ENCODE assay signal across 8 mouse cellular contexts in genomic region chrX:94635961-94636563, GRCm38 (mm10). TPM values are rescaled to one million over a fixed set of nuclear protein-coding genes. Genes with fewer than 3 reads are reported as not detected.
A peak's percentile ranks its signal among the peaks of the same experiment; 100 is the strongest.
DNase-seq lines count a peak whose midpoint lies in the region; ATAC-seq and TF ChIP-seq lines count a peak whose summit lies in the region.

Gene Gspt2 (plus strand): TSS chrX:94636069.

- ATAC-seq in embryonic facial prominence, embryonic 14.5 days (ENCODE audit: low read depth): peak; percentile 91
- no peak for ATAC-seq in heart, embryonic 12.5 days (ENCODE audit: insufficient number of reproducible peaks, low FRiP score)
- peak; percentile 78 for ATAC-seq in kidney, embryonic 16.5 days (ENCODE audit: low FRiP score, low TSS enrichment)
- ATAC-seq in liver, embryonic 11.5 days (replicated peaks; ENCODE audit: low FRiP score): peak; percentile 67

- H3K4me2 ChIP-seq in embryonic facial prominence, embryonic 14.5 days (ENCODE audit: low read depth, low read length): peak within 1 kb of the TSS; percentile 54
- peak within 1 kb of the TSS; percentile 76 for H3K4me2 ChIP-seq in heart, embryonic 12.5 days
- peak within 1 kb of the TSS; percentile 58 for H3K4me2 ChIP-seq in kidney, embryonic 16.5 days (replicated peaks; ENCODE audit: low read depth, low read length)
- H3K4me2 ChIP-seq in liver, embryonic 11.5 days: peak within 1 kb of the TSS; percentile 74
- H3K4me2 ChIP-seq in myocyte (ENCODE audit: low read depth): peak within 1 kb of the TSS; percentile 49

- H3K4me3 ChIP-seq in embryonic facial prominence, embryonic 14.5 days (ENCODE audit: low read depth, low read length): peak within 1 kb of the TSS; percentile 60
- H3K4me3 ChIP-seq in heart, embryonic 12.5 days: peak within 1 kb of the TSS; percentile 70
- H3K4me3 ChIP-seq in kidney, embryonic 16.5 days (ENCODE audit: low read length): peak within 1 kb of the TSS; percentile 62
- peak within 1 kb of the TSS; percentile 62 for H3K4me3 ChIP-seq in liver, embryonic 11.5 days (ENCODE audit: low read depth, low read length)
- H3K4me3 ChIP-seq in myocyte: peak within 1 kb of the TSS; percentile 26

- H3K27me3 ChIP-seq in embryonic facial prominence, embryonic 14.5 days (replicated peaks; ENCODE audit: control insufficient read depth, insufficient read depth, low read length): peaks cover 29% of the 10 kb centered on the region; the same call in 1 of the 2 replicates
- 0 out of 2 replicates have a peak, but pooled peaks cover 3% of the 10 kb centered on the region for H3K27me3 ChIP-seq in heart, embryonic 12.5 days (replicated peaks)
- H3K27me3 ChIP-seq in kidney, embryonic 16.5 days (ENCODE audit: insufficient read depth, low read length): peaks cover 17% of the 10 kb centered on the region
- H3K27me3 ChIP-seq in liver, embryonic 11.5 days (replicated peaks; ENCODE audit: control insufficient read depth, insufficient read depth, low read length): peaks cover 12% of the 10 kb centered on the region; the same call in 1 of the 2 replicates
- peaks cover 5% of the 10 kb centered on the region for H3K27me3 ChIP-seq in myocyte (ENCODE audit: control insufficient read depth, insufficient read depth, insufficient read length)

- no peaks in the 10 kb centered on the region for H3K36me3 ChIP-seq in embryonic facial prominence, embryonic 14.5 days (ENCODE audit: control insufficient read depth, insufficient read depth, low read length)
- no peaks in the 10 kb centered on the region for H3K36me3 ChIP-seq in heart, embryonic 12.5 days
- H3K36me3 ChIP-seq in kidney, embryonic 16.5 days (ENCODE audit: insufficient read depth, low read length): no peaks in the 10 kb centered on the region
- no peaks in the 10 kb centered on the region for H3K36me3 ChIP-seq in liver, embryonic 11.5 days (ENCODE audit: control insufficient read depth, insufficient read depth, low read length)
- H3K36me3 ChIP-seq in myocyte (ENCODE audit: control insufficient read depth, insufficient read depth): no peaks in the 10 kb centered on the region

- no peaks in the 10 kb centered on the region for H3K79me2 ChIP-seq in myocyte (ENCODE audit: control insufficient read depth, insufficient read depth)

- peak within 1 kb of the TSS; percentile 48 for H3K27ac ChIP-seq in embryonic facial prominence, embryonic 14.5 days (replicated peaks; ENCODE audit: low read depth, low read length)
- H3K27ac ChIP-seq in heart, embryonic 12.5 days (ENCODE audit: poor library complexity, severe bottlenecking): no peak within 1 kb of the TSS
- no peak within 1 kb of the TSS for H3K27ac ChIP-seq in kidney, embryonic 16.5 days (ENCODE audit: low read length)
- no peak within 1 kb of the TSS for H3K27ac ChIP-seq in liver, embryonic 11.5 days (ENCODE audit: low read depth, low read length)

- WGBS in embryonic facial prominence, embryonic 14.5 days: 21% methylated on average over 37 of the region's 53 CpGs
- 12% methylated on average over 53 of the region's 53 CpGs for WGBS in heart, embryonic 12.5 days
- 19% methylated on average over 53 of the region's 53 CpGs for WGBS in kidney, embryonic 16.5 days
- WGBS in liver, embryonic 11.5 days: 14% methylated on average over 53 of the region's 53 CpGs

- peak; percentile 51 for DNase-seq in 3T3-L1 (ENCODE audit: low read depth, low spot score)
- DNase-seq in adrenal gland, postnatal 4 days (ENCODE audit: low spot score in 2 of 2): peak; percentile 9 to 11
- DNase-seq in embryonic facial prominence, embryonic 14.5 days (ENCODE audit: low spot score): peak; percentile 79
- peak; percentile 49 for DNase-seq in liver, embryonic 11.5 days (ENCODE audit: low spot score)
- DNase-seq in testis, postnatal 10 days (ENCODE audit: low spot score): peak; percentile 60

- no peaks in the 10 kb centered on the region for H3K4me1 ChIP-seq in embryonic facial prominence, embryonic 14.5 days (ENCODE audit: control insufficient read depth, insufficient read depth, low read length)
- 0 out of 2 replicates have a peak, but pooled peaks cover 4% of the 10 kb centered on the region for H3K4me1 ChIP-seq in heart, embryonic 12.5 days (replicated peaks)
- no peaks in the 10 kb centered on the region for H3K4me1 ChIP-seq in kidney, embryonic 16.5 days (ENCODE audit: insufficient read depth, low read length)
- no peaks in the 10 kb centered on the region for H3K4me1 ChIP-seq in liver, embryonic 11.5 days (replicated peaks; ENCODE audit: control insufficient read depth, insufficient read depth, low read length)

- H3ac ChIP-seq in myocyte (ENCODE audit: control insufficient read depth, insufficient read length): no peak within 1 kb of the TSS

- H3K9ac ChIP-seq in embryonic facial prominence, embryonic 14.5 days (ENCODE audit: low read depth, low read length): peak within 1 kb of the TSS; percentile 76
- H3K9ac ChIP-seq in heart, embryonic 12.5 days: peak within 1 kb of the TSS; percentile 82
- H3K9ac ChIP-seq in kidney, embryonic 16.5 days (replicated peaks; ENCODE audit: low read length): peak within 1 kb of the TSS; percentile 63
- H3K9ac ChIP-seq in liver, embryonic 11.5 days (ENCODE audit: low read depth, low read length): peak within 1 kb of the TSS; percentile 30

- peak; percentile 66 for TF ChIP-seq POLR2A in myocyte (IDR thresholded peaks at IDR 0.05; ENCODE audit: insufficient read length, low read depth)

- H3K9me3 ChIP-seq in embryonic facial prominence, embryonic 14.5 days (ENCODE audit: control insufficient read depth, low read length): no peaks in the 10 kb centered on the region
- no peaks in the 10 kb centered on the region for H3K9me3 ChIP-seq in heart, embryonic 12.5 days (replicated peaks)
- no peaks in the 10 kb centered on the region for H3K9me3 ChIP-seq in kidney, embryonic 16.5 days (ENCODE audit: low read length)
- no peaks in the 10 kb centered on the region for H3K9me3 ChIP-seq in liver, embryonic 11.5 days (ENCODE audit: control insufficient read depth, low read length)

TF ChIP-seq in myocyte, 11 proteins besides CTCF, POLR2A, EP300 and RAD21:
- peak; percentile 35 for TF ChIP-seq POLR2AphosphoS2 (IDR thresholded peaks at IDR 0.05; ENCODE audit: insufficient read length, low read depth)
- TF ChIP-seq SRF (IDR thresholded peaks at IDR 0.05; ENCODE audit: control insufficient read depth, insufficient read length, low read depth): no peak
- no peak for TF ChIP-seq CEBPB (IDR thresholded peaks at IDR 0.05; ENCODE audit: insufficient read depth, poor library complexity, severe bottlenecking)
- TF ChIP-seq MYOG (IDR thresholded peaks at IDR 0.05; ENCODE audit: control insufficient read depth in 1 of 3, insufficient read depth in 1 of 3, insufficient read length in 2 of 3, low read depth in 2 of 3): peak in 1 of 3 experiments; percentile 31

RNA-seq across cellular contexts. Expression of gene Gspt2, which starts in this region (rescaled TPM):
- total RNA-seq in adrenal gland, postnatal 4 days (2021): 10 to 100 TPM; 15.4 to 18.3 TPM
- 5.0 and 5.9 TPM in 2 replicates for polyA plus RNA-seq in embryonic facial prominence, embryonic 14.5 days (2014; fragmentation: Nextera tagmentation; extraction: Ambion mirVana)
- polyA plus RNA-seq in heart, embryonic 12.5 days (2016; fragmentation: Nextera tagmentation; extraction: Ambion mirVana): 4.5 and 5.1 TPM in 2 replicates
- polyA plus RNA-seq in kidney, embryonic 16.5 days (2015; fragmentation: Nextera tagmentation; extraction: Ambion mirVana): 5.6 and 6.0 TPM in 2 replicates
- 2.9 and 3.1 TPM in 2 replicates for polyA plus RNA-seq in liver, embryonic 11.5 days (2014; fragmentation: Nextera tagmentation; extraction: Ambion mirVana)
- polyA plus RNA-seq in myocyte (2012; fragmentation: generic; extraction: Trizol): 1.6 TPM

Comparison
In these comparisons a context has a peak if more than half of its experiments do, and no peak if none do; other contexts are left out.
1. DNase-seq: peak in every context shown above with its lines; median percentile 79 in embryonic facial prominence, embryonic 14.5 days; 60 in testis, postnatal 10 days; 51 in 3T3-L1; 49 in liver, embryonic 11.5 days; 10 in adrenal gland, postnatal 4 days.
2. H3K9ac ChIP-seq: peak in every context shown above with its lines; median percentile 82 in heart, embryonic 12.5 days; 76 in embryonic facial prominence, embryonic 14.5 days; 63 in kidney, embryonic 16.5 days; 30 in liver, embryonic 11.5 days.